Mouse (Mus musculus) layer of hippocampus, adult 8-10 months (tissue): Measurements from ENCODE around the gene Asb18. TPM values are rescaled to one million over a fixed set of nuclear protein-coding genes. Genes with fewer than 3 reads are reported as not detected.

Experiments used
- DNase-seq, 2 experiments: peaks; one replicate each; pipeline ENCODE4 v3.0.0; 2022; ENCODE audit warnings: low spot score in 2 of 2
- total RNA-seq, 4 experiments: library from RNA; stranded (reverse); gene quantifications; 2 replicates each; pipeline ENCODE4 v1.2.4; 2022

The Asb18 gene
- total RNA-seq, 4 experiments from 2014 or later, result 2.5 to 2.8 (median 2.6) TPM

- no peak for DNase-seq
Measured at GRCm38 (mm10) chr1:89933028-89933427, 81.4 kb downstream of the Asb18 start.

GRCm38 (mm10) chr1:89932616-89933015 is 81.8 kb downstream of the Asb18 start:
- DNase-seq, result no peak

- no peak for DNase-seq
Measured at GRCm38 (mm10) chr1:89932021-89932423, 82.4 kb downstream of the Asb18 start.

GRCm38 (mm10) chr1:89931120-89931519 is 83.3 kb downstream of the Asb18 start, which contains the start of gene Gbx2:
Gbx2 (minus strand) TSS chr1:89931179.
- DNase-seq, result no peak

- no peak for DNase-seq
Measured at GRCm38 (mm10) chr1:89930551-89930950, 83.9 kb downstream of the Asb18 start.

- no peak for DNase-seq
Measured at GRCm38 (mm10) chr1:89929721-89930505, 84.6 kb downstream of the Asb18 start.

GRCm38 (mm10) chr1:89929181-89929580 is 85.3 kb downstream of the Asb18 start:
- no peak for DNase-seq

GRCm38 (mm10) chr1:89928676-89929075 is 85.8 kb downstream of the Asb18 start:
- DNase-seq, result no peak

GRCm38 (mm10) chr1:89927061-89927661 is 87.3 kb downstream of the Asb18 start:
- no peak for DNase-seq

GRCm38 (mm10) chr1:89926583-89927060 is 87.8 kb downstream of the Asb18 start:
- DNase-seq, result no peak

GRCm38 (mm10) chr1:89925501-89926190 is 88.8 kb downstream of the Asb18 start:
- no peak for DNase-seq

GRCm38 (mm10) chr1:89923642-89924020 is 90.8 kb downstream of the Asb18 start:
- DNase-seq, result no peak

GRCm38 (mm10) chr1:89922883-89923641 is 91.4 kb downstream of the Asb18 start:
- DNase-seq, result no peak

- no peak for DNase-seq
Measured at GRCm38 (mm10) chr1:89922282-89922681, 92.2 kb downstream of the Asb18 start.

GRCm38 (mm10) chr1:89921806-89922205 is 92.7 kb downstream of the Asb18 start:
- DNase-seq, result no peak

GRCm38 (mm10) chr1:89919206-89919605 is 95.3 kb downstream of the Asb18 start:
- no peak for DNase-seq

- no peak for DNase-seq
Measured at GRCm38 (mm10) chr1:89918111-89918510, 96.4 kb downstream of the Asb18 start.

- DNase-seq, result no peak
Measured at GRCm38 (mm10) chr1:89913611-89914010, 100.9 kb downstream of the Asb18 start.

GRCm38 (mm10) chr1:89912392-89912791 is 102.1 kb downstream of the Asb18 start:
- DNase-seq, result no peak

- DNase-seq, result no peak
Measured at GRCm38 (mm10) chr1:89909796-89910195, 104.7 kb downstream of the Asb18 start.

- DNase-seq, result no peak
Measured at GRCm38 (mm10) chr1:89902641-89903040, 111.8 kb downstream of the Asb18 start.
